Mouse (Mus musculus) thymus, postnatal 4 days (tissue): ENCODE results near the gene Gm20388.
"Not testable (repeated sequence)": the region's sequence is repeated elsewhere in the genome, so short reads cannot be mapped to it uniquely, and the experiment has no call there.

Experiments
- DNase-seq: peaks from one replicate; pipeline ENCODE4 v3.0.0; 2021

Gm20388 gene

DNA sequence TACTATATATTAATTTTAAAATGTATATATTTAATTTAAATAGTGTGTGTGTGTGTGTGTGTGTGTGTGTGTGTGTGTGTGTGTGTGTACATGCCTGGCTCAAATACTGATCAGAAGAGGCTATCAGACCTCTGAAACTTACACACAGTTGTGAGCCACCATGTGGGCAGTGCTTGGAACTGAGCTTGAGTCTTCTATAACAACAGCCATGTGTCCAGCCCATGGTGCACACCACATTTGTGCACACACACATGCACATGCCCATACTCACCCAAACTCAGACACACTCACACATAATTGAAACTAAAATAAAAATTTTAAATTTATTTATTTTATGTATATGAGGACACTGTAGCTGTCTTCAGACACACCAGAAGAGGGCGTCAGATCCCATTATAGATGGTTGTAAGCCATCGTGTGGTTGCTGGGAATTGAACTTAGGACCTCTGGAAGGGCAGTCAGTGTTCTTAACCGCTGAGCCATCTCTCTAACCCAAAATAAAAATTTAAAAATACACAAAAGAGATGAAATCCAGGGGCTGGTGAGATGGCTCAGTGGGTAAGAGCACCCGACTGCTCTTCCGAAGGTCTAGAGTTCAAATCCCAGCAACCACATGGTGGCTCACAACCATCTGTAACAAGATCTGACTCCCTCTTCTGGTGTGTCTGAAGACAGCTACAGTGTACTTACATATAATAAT lies 3504.5 kb downstream of the Gm20388 start:
- DNase-seq = not testable (repeated sequence)

DNA sequence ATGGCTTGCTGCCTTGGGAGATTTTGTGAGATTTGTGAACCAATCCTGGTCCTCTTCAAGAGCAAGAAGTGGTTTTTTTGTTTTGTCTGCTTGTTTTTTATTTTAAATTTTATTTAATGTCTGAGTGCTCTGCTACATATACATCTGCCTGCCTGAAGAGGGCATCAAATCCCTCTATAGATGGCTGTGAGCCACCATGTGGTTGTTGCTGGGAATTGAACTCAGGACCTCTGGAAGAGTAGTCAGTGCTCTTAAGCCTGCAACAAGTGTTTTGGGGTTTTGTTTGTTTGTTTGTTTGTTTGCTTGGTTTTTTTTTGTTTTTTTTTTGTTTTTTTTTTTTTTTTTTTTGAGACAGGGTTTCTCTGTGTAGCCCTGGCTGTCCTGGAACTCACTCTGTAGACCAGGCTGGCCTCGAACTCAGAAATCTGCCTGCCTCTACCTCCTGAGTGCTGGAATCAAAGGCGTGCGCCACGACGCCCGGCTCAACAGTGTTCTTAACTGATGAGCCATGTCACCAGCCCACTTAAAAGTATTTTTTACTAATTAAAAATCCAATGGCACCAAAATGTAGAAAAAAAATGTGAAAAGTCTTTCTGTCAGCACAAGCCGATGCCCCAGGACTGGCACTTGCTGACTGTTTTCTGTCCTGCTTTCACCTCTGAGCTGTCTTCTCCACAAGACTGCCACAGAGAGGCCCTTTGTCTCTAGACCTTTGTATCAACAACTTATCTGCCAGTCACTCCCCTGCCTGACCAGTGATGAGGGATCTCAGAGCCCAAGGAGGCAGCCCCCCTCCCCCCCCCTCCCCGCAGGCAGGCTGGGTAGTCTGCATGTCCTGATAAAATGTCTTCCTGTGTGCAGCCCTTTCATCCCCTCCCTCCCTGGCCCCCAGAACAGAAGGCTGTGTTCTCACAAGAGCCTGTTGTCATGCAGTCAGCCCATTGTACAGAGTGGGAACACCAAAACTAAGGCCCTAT lies 3505.6 kb downstream of the Gm20388 start:
- DNase-seq = peak; percentile 67

DNA sequence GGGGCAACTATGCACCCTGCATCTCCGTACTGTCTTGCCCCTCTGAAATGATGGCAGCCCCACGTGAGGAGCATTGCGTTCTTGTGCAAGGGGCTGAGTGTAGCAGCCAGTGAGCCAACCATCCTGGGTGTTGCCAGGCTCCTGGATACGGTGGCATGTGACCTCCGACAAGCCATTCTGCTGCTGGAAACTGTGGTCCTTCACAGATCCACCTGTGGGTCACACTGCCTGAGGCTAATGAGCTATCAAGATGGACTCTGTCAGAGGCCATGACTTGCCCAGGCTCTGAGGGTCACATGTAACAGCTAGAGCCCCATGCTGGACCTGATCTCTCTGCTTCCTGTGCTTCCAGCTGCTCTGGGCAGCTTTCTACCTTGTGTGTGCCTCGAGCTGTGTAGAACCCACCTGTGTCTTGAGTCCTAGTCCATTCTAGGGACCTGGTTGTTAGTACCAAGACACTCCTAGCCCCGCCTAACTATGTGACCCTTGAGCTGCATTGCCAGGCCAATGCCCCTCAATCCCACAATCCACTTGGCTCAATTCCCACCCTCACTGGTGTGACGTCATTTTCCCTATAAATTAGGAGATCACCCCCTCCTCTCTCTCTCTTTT lies 3506.4 kb downstream of the Gm20388 start:
- no peak for DNase-seq

DNA sequence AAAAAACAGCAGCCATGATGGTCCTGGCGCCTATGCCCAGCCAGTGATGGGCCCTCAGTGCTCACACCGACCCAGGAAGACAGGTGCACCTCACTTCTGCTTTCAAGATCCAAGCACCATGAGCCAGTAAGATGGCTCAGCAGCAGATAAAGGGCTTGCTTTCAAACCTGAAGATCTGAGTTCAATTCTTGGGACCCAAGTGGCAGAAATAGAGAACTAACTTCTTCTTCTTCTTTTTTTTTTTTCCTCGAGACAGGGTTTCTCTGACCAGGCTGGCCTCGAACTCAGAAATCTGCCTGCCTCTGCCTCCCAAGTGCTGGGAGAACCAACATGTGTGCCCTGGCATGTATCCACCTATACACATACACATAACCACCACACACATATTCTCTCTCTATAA lies 3509.1 kb downstream of the Gm20388 start:
- no peak for DNase-seq

DNA sequence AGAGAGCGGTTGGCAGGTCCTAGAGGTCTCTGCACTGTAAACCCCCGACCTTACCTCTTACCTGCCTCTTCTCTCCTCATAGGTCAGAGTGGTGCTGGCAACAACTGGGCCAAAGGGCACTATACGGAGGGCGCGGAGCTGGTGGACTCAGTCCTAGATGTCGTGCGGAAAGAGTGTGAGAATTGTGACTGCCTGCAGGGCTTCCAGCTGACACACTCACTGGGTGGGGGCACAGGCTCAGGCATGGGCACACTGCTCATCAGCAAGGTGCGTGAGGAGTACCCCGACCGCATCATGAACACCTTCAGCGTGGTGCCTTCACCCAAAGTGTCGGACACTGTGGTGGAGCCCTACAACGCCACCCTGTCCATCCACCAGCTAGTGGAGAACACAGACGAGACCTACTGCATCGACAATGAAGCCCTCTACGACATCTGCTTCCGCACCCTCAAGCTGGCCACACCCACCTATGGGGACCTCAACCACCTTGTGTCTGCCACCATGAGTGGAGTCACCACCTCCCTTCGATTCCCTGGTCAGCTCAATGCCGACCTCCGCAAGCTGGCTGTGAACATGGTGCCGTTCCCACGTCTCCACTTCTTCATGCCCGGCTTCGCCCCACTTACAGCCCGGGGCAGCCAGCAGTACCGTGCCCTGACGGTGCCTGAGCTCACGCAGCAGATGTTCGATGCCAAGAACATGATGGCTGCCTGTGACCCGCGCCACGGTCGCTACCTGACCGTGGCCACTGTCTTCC lies 3510.1 kb downstream of the Gm20388 start:
- DNase-seq = no peak

DNA sequence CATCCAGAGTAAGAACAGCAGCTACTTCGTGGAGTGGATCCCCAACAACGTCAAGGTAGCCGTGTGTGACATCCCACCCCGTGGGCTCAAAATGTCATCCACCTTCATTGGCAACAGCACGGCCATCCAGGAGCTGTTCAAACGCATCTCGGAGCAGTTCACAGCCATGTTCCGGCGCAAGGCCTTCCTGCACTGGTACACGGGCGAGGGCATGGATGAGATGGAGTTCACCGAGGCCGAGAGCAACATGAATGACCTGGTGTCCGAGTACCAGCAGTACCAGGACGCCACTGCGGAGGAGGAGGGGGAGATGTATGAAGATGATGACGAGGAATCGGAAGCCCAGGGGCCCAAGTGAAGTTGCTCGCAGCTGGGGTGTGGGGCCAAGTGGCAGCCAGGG lies 3510.7 kb downstream of the Gm20388 start:
- no peak for DNase-seq

DNA sequence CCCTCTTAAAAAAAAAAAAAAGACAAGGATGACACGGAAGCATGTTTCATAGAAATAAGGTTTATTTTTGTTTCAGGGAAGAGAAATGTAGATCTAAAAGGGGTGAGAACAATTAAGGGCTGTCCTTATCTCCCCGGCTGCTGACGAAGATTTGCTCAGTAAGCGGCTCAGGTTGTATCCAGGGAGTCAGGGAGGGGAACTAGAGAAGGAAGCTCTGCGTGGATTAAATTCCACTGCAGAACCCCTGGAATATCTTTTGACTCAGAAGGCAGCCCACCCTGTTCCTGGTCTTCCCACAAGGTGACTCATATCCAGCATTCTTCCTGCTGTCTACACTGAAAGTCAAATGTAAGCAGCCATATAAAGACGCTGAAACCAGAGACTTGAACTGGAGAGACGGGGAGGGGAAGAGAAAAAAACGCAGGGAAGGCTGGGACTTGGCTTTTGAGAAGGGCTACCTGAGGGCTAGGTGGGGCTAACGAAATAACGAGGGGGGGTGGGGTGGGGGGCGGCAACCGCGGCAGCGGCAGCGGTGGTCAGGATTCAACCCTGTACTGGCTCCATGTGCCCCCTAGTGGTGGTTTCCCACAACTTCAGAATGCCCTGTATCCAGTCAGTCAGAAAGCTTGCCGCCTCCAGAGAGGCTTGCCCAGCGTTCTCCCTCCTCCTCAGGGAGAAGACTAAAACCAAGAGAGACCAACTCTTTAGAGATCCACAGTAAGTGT lies 3511.6 kb downstream of the Gm20388 start:
- peak; percentile 82 for DNase-seq

DNA sequence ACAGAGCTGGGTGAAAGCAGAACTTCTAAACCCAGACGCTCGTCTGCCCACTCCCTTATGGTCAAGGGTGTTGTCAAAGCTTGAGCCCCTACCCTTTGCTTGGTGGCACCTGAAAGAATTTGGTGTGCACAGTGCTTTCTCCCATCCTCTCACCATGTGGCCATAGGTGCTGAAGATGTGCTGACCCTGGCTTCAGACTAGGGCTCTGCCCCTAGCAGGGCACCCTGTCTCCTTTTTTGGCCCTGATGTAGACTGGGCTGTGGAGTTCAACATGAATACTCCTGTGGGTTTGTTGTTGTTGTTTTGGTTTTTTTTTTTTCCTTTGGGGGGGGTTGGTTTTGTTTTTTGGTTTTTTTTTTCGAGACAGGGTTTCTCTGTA lies 3512.1 kb downstream of the Gm20388 start:
- no peak for DNase-seq

DNA sequence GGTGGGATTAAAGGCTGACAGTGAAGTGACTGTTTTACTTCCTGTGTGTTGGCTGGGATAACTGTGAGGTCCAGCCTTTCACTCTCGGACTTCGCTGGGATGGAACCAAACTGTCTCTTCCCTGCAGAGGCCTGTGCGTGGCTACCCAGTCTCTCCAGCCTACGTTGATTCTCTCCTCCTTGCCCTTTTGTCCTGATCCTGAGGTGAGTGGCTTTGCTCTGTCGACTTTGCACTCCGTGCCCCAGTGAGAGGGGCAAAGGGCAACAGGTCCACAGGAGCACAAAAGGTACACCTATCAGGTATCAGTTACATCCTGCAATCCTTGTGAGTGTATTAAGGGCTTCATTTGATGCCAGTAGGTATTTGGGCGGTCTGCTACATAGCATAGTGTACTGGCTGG lies 3512.8 kb downstream of the Gm20388 start, which contains the start of gene Def8:
Gene Def8 (plus strand): TSS at position 87 of the 400 bp plus-strand sequence.
- DNase-seq = no peak

DNA sequence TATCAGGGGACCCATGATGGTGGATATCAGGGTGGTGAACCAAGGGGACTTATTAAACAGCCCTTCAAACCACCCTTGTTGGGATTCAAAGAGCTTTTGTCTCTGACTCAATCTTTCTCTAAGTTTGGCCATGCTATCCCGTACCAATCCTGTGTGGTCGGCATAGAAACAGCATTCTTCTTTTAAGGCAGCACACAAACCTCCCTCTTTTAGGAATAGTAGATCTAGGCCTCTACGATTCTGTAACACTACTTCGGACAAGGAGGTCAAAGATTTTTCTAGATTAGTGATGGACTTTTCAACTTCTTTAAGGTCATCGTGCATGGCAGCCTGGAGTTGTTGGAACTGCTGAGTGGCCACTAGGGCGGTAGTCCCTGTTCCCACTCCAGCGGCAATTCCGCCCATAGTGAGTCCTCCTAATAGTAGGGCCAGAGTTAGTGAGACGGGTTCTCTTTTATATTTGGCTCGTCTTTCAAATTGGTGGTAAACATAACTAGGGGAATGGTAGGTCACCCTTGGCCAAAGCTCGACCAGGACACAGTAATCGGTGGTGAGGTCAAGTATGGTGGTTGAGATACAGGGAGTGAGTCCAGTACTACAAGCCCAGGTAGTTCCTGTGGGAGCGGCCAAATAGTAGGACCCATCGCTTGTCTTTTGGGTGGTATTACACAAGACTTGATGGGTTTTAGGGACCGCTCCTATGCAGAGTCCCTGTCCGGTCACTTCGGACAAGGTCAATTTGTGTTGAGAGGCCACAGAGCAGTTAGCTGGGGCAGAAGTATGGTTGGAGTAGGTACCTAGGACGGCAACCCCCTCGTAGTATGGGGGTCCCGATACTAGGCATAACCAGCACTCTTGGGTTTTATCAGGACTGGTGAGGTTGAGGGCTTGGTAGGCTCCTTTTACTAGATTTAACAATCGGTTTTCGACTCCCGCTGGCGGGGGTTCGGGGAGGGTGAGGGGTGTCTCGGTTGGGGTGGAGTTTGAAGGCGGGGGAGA lies 3516.2 kb downstream of the Gm20388 start:
- DNase-seq = no peak

DNA sequence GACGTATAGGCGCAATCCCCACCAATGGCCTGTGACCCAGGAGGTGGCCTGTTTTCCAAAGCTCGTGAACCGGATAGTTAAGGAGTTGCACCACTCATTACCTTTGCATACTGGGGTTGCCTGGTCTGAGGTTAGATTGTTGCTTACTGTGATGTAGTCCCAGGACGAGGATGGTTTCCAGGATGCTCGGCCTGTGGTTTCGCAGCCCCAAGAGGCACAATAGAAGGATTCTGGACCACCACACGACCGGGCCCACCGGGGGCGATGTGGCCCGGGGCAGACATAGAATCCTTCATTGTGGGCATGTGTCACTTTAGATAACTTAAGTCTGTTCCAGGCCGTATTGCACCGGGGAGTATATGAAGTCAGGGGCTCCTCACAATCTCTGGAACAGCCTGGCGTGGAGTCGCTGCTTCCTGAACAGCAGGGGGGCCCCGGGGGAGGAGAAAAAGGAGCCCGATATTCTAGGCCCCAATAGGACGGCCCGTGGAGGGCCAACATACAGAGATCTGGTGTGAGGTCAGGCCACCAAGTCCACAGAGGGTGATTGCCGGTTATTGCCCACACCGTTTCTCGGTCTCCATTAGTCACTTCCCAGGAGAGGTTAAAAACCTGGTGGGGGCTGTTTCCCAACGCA lies 3517.1 kb downstream of the Gm20388 start:
- no peak for DNase-seq

DNA sequence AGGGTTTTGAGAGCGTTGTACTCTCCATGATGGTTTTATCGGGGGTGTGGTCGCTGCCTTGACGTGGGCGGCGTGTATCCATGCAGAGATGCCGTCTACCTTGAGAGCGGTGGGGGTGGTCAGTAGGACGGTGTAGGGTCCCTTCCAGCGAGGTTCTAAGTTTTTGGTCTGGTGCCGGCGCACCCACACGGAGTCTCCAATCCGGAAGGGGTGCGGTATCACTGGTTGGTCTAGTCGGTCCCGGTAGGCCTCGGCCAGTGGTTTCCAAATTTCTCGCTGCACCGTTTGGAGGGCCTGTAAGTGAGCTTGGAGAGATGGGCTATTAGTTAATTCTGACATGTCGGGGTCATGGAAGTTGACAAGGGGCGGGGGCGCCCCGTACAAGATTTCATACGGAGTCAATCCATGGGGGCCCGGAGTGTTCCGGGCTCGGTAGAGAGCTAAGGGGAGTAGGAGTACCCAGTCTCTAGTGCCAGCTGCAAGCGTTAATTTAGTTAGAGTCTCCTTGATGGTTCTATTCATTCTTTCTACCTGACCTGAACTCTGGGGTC lies 3517.8 kb downstream of the Gm20388 start:
- DNase-seq = no peak

DNA sequence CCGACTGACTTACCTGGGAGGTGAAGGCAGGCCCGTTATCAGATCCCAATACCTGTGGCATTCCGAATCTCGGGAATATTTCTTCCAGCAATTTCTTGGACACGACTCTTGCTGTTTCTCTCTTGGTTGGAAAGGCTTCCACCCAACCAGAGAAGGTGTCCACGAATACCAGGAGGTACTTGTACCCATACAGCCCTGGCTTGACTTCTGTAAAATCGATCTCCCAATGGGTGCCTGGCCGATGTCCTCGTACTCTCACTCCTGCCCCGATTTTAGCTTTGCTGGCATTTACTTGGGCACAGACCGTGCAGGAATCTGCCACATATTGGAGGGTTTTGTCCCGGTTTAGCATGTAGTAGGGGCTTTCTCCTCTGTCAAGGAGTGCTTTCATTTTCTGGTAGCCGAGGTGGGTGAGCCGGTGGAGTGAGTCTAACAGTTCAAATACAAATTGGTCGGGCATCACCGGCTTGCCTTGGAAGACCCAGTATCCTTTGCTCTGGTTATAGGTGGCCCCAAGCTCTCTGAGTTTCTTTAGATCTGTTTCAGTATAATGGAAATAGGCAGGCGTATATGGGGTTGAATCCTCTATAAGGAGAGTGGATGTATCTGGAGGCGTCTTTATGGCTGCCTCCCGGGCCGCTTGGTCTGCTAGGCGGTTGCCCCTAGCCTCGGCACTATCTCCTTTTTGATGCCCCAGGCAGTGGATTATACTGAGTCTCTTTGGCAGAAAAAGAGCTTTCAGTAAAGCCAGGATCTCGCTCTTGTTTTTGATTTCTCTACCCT lies 3518.5 kb downstream of the Gm20388 start:
- no peak for DNase-seq

DNA sequence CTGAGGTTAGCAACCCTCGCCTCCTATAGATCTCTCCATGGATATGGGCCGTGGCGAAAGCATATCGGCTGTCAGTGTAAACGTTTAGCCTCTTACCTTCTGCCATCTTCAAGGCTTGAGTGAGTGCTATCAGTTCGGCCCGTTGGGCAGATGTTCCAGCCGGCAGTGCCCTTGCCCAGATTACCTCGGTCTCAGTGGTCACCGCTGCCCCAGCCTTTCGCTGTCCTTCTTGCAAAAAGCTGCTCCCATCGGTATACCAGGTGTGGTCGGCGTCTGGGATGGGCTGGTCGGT lies 3519.0 kb downstream of the Gm20388 start:
- DNase-seq = not testable (repeated sequence)

DNA sequence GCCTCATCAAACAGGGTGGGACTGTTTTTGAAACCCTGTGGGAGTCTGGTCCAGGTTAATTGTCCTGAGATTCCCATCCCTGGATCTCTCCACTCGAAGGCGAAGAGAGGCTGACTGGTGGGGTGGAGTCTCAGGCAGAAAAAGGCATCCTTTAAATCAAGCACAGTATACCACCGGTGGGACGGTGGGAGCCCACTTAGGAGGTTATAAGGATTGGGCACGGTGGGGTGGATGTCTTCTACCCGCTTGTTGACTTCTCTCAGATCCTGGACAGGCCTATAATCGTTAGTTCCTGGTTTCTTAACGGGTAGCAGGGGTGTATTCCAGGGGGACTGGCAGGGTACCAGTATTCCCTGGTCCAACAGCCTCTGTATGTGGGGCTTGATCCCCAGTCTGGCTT lies 3520.3 kb downstream of the Gm20388 start:
- DNase-seq = not testable (repeated sequence)

DNA sequence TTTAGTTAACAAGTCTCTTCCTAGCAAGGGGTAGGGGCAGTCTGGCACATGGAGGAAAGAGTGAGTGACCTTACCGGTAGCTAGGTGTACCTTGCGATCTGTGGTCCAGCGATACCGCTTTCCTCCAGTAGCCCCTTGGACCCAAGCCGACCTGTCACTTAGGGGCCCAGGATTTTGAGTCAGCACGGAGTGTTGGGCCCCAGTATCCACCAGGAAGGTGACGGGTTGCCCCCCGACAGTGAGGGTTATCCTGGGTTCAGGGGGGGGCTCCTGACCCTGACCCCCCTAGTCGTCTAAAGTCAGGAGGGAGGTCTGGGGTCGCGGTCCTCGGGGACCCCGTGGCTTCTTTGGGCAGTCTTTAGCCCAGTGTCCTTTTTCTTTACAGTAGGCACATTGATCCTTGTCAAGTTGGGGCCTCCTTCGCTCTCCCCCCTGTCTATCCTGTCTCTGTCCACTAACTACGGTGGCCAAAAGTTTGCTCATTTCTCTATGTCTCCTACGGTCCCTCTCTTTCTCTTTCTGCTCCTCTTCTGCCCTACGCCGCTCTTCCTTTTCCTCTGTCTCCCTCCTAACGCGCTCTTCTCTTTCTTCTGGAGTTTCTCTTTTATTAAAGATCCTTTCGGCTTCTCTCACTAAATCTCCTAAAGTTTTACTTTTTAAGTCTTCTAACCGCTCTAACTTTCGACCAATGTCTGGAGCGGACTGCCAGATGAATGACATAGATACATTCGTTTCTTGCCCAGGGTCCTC lies 3521.2 kb downstream of the Gm20388 start:
- no peak for DNase-seq

DNA sequence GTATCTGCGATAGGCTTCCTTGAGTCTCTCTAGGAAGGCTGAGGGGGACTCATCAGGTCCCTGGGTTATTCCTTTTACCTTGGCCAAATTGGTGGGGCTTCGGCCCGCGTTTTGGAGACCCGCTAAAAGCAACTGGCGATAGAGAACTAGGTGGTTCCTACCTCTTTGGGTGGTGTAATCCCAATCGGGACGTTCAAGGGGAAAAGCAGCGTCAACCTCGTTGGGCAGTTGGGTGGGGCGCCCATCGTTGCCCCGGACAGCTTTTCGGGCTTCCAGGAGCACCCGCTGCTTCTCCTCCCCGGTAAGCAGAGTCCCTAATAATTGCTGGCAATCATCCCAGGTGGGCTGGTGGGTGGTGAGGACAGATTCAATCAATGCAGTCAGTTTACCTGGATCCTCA lies 3521.7 kb downstream of the Gm20388 start:
- no peak for DNase-seq

DNA sequence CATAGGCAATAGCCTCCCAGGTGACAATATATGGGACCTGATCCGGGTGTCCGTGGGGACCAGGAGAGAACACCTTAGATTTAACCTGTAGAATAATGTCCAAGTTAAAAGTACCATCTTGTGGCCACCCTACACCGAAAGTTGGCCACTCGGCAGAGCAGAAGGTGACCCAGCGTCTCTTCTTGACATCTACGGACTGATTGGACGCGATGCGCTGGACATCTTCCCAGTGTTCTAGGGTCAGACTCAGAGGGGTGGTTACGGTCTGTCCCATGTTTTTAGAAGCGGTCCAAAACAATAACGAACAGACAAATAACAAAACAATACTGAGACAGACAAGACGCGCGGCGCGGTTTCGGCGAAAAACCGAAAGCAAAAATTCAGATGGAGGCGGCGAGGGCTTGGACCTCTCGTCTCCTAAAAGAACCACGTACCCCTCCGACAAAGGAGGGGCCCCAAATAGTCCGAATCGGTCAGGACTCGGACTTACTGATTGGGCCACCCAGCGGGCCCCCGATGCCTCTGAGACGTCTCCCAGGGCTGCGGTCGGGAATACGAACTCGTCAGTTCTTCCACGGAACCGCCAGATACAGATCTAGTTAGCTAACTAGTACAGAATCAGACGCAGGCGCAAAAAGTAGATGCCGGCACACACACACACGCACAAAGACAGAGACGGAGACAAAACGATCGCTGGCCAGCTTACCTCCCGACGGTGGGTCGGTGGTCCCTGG lies 3522.8 kb downstream of the Gm20388 start:
- not testable (repeated sequence) for DNase-seq
